Mouse (Mus musculus): ENCODE measurements at regions not wholly inside any gene's neighbourhood (a gene's known extent, or its start where the extent isn't known, plus 50 kb on each side); places are given as distances from the start of the nearest gene placed in this dataset.

GRCm38 (mm10) chr2:61527127-61527526 is 51.3 kb upstream of the Tank start:
- no peak for DNase-seq

- no peak for DNase-seq
These were observed 54.2 kb upstream of the Tank start for GRCm38 (mm10) chr2:61524060-61524734.

GRCm38 (mm10) chr2:61514445-61515123 is 63.8 kb upstream of the Tank start:
- no peak for DNase-seq

- no peak for DNase-seq
These were observed 64.5 kb upstream of the Tank start for GRCm38 (mm10) chr2:61513787-61514444.

- no peak for DNase-seq
These were observed 74.8 kb upstream of the Tank start for GRCm38 (mm10) chr2:61503594-61503993.

GRCm38 (mm10) chr2:61501922-61502321 is 76.5 kb upstream of the Tank start:
- no peak for DNase-seq

- DNase-seq: no peak
These were observed 79.1 kb upstream of the Tank start for GRCm38 (mm10) chr2:61499266-61499665.

GRCm38 (mm10) chr2:61497930-61498329 is 80.5 kb upstream of the Tank start:
- DNase-seq: no peak

- DNase-seq: no peak
These were observed 81.4 kb upstream of the Tank start for GRCm38 (mm10) chr2:61496968-61497367.

GRCm38 (mm10) chr2:61493918-61494712 is 84.3 kb upstream of the Tank start:
- peak; percentile 84 for DNase-seq

- DNase-seq: no peak
These were observed 86.2 kb upstream of the Tank start for GRCm38 (mm10) chr2:61492043-61492743.

- DNase-seq: no peak
These were observed 87.8 kb upstream of the Tank start for GRCm38 (mm10) chr2:61490436-61491109.

GRCm38 (mm10) chr2:61489762-61490161 is 88.6 kb upstream of the Tank start:
- DNase-seq: no peak

- DNase-seq: no peak
These were observed 94.6 kb upstream of the Tank start for GRCm38 (mm10) chr2:61483820-61484219.

- no peak for DNase-seq
These were observed 101.7 kb upstream of the Tank start for GRCm38 (mm10) chr2:61476648-61477047.

- no peak for DNase-seq
These were observed 103.8 kb upstream of the Tank start for GRCm38 (mm10) chr2:61474626-61475025.

GRCm38 (mm10) chr2:61470521-61470920 is 107.9 kb upstream of the Tank start:
- no peak for DNase-seq

GRCm38 (mm10) chr2:61470064-61470463 is 108.3 kb upstream of the Tank start:
- no peak for DNase-seq

GRCm38 (mm10) chr2:61455902-61456301 is 122.5 kb upstream of the Tank start:
- DNase-seq: peak; percentile 80

GRCm38 (mm10) chr2:61454729-61455128 is 123.7 kb upstream of the Tank start:
- no peak for DNase-seq

GRCm38 (mm10) chr2:61454311-61454728 is 124.1 kb upstream of the Tank start:
- DNase-seq: peak; percentile 83

Measured in right cerebral cortex, postnatal 14 days (tissue).